Mouse (Mus musculus): ENCODE measurements around the gene Pde4dip.

Gene Pde4dip

DNA sequence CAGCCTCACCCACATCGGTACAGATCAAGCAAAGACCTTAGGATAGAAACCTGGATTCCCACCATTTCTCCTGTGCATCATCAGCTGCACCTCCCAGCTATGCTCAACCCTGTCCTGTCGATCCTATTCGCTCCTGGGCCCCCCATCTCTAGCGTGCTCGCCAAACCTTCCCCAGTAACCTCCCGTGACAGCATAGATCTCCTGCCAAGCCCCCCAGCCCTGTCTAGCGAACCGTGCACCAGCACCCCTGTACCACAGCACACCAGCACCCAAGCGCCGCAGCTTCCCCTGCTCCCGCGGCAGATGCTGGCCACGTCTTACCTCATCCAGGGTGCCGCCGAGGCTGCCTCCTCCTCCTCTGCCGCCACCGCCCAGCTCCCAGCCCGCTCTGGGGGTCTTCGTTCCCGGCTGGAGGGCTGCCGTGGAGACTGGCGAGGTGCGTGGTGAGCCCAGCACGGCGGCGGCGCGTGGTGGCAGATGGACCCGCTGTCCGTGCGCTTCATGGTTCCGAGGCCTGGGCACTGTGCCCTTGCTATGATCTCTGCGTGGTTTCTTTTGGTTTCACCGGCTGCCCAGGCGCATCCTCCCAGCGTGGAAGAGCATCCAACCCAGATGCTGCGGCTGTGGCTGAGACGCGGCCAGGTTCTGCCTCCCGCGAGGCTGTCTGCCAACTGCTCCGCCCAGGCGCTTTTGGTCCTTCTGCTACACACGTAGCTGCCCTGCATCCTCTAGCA lies at the start of gene Pde4dip:
Gene Pde4dip, minus strand, starts transcription at position 540 of the 734 bp plus-strand sequence.
- DNase-seq (ENCODE audit: extremely low spot score, low spot score), result peak; percentile 45

DNA sequence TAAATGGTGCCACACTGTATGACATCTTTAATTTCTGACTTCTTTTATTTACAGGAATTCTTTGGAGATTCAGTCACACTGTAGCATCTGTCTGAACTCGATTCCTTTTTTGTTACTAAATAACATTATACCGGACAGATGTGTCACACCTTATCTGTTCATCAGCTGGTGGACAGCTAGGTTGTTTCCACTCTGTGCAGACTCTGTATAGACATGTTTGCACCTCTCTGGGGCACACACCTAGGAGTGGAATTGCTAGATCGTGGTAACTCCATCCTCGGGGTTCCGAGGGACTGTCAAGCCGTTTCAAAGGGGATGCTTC lies 49.4 kb upstream of the Pde4dip start:
- no peak for DNase-seq (ENCODE audit: extremely low spot score, low spot score)

DNA sequence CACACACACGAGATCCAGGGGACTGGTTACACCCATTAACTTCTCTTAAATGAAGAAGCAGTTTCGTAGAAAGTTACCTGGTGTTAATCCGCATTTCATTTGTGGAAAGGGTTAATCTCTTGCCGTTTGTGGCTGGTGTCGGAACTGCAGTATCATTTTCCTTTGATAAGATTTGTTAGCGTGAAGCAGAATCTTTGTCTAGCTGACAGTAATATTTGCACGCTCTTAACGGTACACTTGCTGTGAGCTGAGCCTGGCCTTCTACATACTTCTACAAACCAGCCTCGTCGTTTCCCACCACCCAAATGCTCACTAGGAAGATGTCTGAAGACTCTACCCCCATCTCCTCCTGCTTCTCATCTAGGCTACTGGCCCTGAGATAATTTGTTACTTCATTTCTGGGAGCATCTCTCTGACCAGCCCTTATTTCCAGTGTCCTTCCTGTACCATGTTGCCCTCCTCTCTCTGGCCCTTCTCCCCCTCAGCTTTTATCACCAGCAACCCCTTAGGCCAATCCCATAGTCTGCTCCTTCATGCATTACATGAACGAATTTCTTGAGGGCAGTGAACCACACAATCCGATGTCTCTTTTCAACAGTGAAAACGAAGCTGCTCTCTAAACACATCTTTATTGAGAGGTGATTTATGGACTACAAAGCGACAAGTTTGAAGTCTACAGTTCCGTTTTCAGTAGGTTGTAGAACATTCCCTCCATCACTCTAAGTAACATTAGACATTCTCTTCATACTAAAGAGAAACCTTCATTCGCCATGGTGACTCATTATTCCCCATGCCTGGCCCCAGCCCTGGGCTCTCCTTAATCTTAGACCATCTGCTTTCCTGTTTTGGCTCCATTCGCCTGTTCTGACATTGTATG lies 48.8 kb upstream of the Pde4dip start:
- no peak for DNase-seq (ENCODE audit: extremely low spot score, low spot score)

DNA sequence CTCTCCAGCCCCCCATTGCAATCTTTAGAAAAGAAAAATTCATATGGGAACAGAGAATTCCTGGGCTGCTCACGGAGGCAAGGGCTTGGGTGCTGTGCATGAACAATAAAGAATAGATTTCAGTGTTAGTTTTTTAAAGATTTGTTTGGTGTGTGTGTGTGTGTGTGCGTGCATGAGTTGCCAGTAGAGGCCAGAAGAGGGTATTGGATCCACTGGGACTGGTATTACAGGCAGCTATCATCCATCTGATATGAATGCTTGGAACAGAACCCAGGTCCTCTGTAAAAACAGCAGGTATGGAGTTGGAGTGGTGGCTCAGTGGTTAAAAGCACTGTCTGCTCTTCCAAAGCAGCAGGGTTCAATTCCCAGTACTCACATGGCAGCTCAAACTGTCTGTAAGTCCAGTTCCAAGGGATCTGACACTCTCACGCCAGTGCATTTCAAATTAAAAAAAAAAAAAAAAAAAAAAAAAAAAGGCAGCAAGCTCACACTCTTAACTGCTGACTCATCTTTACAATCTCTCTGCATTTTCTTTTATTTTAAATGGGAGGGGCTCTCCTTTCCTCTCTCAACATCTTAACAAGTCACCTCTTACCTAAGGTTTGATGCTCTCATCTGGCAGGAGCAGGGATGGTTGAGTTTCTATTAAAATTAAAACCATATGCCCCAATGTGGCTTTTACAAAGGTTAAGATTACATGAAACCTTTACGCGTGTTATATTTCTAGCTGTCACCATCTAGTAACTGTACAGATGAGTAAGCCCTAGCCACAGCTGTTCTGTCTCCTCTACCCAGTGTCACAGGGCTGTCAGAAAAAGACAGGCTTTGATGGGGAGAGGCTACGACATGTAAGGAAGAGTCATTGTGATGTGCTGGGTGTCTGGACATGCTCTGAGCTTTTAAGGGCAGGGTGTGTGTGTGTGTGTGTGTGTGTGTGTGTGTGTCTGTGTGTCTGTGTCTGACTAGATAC lies 46.1 kb upstream of the Pde4dip start:
- no peak for DNase-seq (ENCODE audit: extremely low spot score, low spot score)

DNA sequence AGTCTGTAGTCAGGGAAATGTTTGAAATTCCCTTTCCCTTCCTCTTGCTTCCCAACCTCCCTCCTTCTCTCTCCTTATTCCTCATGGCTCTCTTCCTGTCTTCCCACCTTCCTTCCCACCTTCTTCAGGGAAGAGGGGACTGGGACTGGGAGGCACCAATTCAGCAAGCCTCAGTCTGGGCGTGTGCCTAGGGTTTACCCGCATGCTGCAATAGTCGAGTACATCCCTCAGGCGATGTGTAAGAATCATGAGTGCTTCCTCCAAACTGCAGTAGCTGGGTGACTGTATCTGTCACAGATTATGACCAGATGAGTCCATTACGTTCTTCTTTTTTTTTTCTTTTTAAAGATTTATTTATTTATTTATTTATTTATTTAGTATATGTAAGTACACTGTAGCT lies 45.3 kb upstream of the Pde4dip start:
- no peak for DNase-seq (ENCODE audit: extremely low spot score, low spot score)

DNA sequence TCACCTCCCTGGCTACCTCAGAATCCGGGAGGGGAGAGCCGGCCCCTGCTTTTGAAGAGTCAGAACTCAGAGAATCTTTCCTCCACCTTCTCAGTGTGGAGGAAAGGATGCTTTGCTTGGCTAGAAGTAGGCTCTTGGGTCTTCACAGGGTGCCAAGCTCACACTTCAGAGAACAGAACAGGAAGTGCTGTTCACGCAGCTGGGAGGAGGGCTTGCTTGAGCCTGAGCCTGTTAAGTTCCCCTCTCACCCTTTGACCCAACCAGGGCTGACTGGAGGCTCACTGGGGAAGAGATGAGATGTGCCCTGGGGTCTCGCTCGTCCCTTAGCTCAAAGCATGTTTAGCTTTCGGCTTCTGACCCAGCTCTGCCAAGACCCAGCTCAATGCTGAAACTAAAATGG lies 44.7 kb upstream of the Pde4dip start:
- no peak for DNase-seq (ENCODE audit: extremely low spot score, low spot score)

DNA sequence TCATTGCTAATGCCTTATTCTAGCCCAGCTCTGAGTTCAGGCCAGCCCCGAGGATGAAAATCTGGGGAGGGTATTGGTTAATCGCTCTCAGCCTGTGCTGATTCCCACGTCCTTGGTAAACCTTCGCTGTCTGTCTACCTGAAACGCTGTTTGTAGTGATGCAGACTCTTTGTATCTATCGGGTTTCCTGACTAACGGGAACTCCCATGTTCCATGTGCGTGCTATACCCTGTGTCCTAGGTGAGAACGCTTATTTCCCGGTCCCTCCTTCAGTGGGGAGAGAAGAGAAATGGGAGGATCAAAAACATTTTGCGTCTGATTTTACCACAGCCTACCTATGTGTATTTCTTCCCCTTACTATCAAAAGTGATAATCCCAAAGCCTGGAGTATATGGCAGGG lies 44.3 kb upstream of the Pde4dip start:
- no peak for DNase-seq (ENCODE audit: extremely low spot score, low spot score)

DNA sequence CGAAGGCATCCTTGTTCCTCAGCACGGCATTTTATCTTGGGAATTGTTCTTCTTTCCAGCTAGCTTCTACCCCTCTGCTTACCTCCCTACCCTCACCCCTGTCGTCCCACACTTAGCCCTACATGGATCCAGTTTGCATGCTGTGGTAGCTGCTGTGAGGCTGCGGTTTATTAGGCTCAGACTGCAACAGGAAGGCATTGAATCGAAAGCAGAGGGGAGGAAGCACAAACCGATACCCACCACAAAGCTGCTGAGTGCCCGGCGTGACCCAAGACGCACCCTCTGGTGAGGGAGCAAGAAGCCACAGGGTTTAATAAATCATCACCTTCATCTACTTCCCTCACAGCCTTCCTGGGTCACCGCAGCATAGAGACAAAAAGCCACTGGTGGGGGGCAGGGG lies 43.6 kb upstream of the Pde4dip start:
- DNase-seq (ENCODE audit: extremely low spot score, low spot score), result no peak

DNA sequence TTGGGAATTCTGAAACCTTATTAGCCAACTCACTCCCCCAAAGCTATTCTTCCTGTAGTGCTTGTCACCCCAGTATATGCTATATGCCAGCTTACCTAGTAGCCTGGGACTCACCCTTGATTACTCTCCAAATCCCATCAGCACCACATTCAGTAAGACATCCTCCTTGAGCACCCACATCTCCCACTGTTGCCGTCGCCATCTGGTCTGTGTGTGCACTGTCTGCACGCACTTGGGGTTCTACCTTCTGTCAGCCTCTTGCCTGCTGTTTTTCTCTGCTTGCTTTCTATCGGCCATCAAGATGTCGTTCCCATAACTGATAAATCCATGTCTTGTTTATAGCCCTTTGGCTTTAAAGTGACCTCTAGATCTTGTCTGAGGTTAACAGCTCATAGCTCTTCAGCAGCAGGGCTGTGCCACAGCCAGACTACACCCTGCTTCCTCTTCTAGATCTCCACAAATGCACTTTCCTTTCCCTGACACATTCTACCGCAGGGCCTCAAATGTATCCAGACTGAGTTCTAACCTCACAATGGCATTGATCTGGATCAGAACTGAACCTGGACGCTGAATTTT lies 42.9 kb upstream of the Pde4dip start:
- DNase-seq (ENCODE audit: extremely low spot score, low spot score), result no peak

DNA sequence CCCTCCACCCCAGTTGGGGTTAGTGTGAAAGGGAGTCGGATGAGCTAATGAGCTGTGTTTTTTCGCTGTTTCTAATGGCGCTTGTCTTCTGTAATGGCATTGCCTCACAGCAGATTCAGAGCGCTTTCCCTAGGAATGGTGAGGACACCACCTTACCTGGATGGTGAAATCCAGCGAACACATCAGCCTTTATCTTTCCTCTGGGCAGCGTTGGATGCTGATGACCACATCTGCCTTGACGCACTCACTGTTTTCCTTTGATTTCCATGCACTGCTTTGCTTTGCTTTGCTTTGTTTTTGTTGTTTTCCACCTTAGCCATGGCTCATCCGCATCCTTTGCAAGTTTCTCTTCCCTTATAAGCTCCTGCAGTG lies 42.3 kb upstream of the Pde4dip start:
- DNase-seq (ENCODE audit: extremely low spot score, low spot score), result no peak

DNA sequence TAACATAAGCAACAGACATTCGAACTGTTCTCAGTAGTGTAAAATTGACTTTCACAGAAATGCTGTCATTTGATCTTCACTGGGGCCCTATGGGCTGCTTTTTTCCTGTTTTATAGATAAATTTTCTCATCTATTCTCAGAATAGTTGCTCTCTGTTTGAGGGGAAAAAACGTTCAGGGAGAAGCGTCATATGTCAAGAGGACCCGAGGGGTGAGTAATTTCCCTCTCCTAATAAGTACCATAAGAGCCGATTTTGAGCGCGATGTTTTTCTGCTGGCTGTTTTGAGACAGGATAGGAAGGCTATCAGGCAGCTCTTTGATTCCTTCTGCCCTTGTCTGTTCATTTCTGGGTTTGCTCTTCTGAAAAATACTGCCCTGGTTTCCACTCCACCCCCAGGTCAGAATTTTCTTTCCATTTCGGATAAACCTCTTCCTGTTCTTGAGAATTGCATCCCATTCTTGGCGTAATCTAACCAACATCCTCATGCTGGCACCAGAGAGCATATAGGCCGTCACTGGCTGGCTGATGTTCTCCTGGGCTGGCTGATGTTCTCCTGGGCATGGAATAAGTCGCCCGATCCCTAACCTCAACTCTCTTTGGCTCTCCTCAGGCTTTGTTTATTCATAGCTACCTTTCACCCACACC lies 41.8 kb upstream of the Pde4dip start:
- DNase-seq (ENCODE audit: extremely low spot score, low spot score), result no peak

DNA sequence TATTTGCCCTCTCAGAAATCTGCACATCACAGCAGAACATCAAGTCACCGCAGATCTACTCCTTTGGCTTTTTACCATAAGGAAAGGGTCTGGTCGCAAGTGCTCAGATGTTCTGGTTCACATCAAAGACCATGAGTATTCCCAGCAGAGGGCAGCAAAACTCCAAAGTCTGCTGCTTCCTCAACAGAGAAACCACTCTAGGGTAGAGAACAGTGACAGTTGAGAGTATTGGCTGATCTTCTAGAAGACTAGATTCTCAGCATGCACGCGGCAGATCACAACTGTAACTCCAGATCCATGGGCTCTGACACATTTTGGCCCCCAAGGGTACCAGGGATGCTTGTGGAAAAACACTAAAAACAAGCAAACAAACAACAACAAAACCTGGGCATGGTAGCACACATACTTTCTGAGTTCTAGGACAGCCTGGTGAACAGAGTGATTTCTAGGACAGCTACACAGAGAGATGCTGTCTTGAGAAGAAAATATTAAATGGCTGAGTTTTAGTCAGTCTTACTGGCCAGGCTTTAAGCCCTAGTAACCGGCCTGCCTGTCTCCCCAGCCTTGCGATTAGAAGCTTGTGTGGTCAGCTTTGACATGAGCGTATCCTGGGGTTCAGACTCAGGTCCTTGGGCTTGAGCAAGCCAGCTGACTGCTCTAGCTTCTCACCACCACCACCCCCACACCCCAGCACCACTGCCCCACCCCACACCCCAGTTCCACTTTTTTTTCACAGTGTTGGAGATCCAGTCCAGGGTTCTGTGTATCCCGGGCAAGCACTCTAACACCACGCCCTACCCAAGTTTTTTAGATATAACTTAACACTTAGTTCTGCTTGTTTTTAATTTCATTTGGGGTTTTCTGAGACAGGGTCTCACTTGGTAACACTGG lies 40.7 kb upstream of the Pde4dip start:
- DNase-seq (ENCODE audit: extremely low spot score, low spot score), result peak; percentile 79

DNA sequence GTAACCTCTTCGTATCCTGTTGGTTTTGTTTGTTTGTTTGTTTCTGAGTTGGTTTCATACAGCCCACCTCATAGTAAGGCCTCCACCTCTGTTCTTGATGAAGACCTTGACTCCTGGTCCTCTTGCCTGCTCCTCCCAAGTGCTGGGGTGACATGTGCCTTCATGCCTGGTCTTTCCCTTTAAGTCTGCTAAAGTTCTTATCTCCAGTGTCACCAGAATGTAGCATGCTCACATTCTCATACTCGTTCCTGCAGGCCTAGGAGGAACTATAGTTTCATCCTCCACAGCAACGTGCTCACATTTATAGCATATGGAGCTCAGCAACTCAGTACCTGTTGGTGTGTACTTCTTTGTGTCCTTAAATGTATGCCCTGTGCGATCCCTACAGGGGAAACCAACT lies 38.8 kb upstream of the Pde4dip start:
- DNase-seq (ENCODE audit: extremely low spot score, low spot score), result no peak

DNA sequence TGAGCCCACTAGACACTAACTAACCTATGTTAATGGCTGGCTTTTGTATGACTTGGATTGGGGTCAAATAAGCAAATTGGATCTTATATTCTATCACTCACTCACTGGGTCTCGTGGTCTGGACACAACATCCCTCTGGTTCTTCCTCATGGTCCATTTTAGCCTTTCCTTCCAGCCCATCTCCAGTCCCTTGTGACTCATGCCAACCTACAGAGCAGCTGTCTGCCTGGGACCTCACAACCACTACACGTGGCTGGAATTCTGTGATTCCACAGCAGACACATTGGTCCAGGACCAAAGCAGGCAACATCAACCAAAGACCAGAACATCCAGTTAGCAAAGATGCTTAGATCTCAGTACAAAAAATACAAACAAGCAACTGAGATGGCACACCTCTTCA lies 36.7 kb upstream of the Pde4dip start:
- DNase-seq (ENCODE audit: extremely low spot score, low spot score), result no peak

DNA sequence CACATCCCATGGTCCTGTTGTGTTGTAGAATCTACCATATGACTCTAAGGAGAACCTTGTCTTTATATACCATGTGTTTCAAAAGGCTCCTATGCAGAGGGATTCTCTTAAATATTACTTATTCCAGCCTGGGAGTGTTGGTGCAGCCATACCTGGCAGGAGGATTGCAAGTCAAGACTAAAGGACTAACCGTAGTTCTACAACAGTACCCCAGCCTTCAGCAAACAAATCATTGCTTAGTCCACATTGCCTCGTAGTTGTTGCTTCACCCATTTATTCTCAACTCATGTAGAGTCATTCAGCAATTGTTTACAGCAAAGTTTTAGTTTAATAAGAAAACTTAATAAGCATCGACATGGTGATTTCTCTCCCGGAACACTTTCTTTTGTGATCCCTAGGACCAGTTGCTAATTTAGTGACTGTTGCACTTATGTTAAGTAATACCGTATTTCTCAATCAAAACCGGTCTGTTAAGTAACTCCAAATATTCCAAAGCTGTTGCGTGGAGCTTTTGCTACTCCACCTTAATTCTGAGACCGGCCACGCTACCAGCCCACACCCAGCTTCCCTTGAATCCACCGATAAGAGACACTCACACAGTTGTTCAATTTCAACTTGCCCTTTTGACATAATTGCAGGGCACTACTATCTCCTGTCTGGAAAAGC lies 30.5 kb upstream of the Pde4dip start:
- DNase-seq (ENCODE audit: extremely low spot score, low spot score), result no peak

DNA sequence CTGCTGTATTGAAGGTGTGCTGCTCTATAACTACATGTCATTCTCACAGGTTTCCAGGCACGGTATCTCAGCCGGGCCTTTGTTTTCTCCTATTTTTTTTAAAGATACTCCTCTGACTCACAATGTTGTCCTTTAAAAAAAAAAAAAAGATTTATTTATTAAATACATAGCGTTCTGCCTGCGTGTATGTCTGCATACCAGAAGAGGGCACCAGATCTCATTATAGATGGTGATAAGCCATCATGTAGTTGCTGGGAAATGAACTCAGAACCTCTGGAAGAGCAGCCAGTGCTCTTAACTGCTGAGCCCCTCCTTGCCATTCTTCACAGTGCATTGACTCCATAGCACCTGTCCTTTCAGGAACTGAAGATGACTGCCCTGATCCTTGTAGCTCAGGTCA lies 26.6 kb upstream of the Pde4dip start:
- no peak for DNase-seq (ENCODE audit: extremely low spot score, low spot score)

DNA sequence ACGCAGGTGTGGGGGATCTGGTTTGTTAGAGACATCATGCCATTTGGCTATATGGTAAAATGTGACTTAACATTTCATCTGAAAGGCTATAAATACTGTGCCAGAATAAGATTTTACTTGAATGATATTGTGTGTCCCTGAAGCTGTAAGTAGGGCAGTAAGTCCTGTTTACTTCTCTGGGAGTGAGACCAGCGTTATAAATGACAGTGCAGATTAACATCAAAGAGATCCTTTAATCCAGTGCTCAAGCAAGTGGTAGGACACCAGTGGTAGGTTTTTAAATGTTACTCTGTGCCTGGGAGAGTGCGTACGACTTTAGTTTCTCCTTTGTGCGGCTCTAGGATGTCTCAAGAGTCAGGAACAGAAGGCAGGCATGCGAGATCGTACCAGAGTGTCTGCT lies 22.6 kb upstream of the Pde4dip start:
- DNase-seq (ENCODE audit: extremely low spot score, low spot score), result no peak

DNA sequence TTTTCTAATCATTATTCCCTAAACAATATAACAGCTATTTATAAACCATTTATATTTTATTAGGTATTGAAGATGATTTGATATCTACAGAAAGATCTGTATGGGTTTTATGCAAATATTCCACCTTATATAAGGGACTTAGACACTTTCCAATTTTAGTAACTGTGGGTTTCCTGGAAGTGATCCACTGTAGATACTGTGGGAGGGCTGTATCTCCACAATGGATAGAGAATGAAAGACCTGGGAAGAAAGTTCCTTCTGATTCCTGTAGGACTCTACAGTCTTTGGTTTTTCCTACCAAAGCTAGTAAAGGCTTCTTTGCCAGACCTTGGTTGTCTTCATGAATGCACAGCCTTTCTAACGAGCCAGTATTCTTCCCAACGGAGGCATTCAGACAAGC lies 21.2 kb upstream of the Pde4dip start:
- DNase-seq (ENCODE audit: extremely low spot score, low spot score), result no peak

DNA sequence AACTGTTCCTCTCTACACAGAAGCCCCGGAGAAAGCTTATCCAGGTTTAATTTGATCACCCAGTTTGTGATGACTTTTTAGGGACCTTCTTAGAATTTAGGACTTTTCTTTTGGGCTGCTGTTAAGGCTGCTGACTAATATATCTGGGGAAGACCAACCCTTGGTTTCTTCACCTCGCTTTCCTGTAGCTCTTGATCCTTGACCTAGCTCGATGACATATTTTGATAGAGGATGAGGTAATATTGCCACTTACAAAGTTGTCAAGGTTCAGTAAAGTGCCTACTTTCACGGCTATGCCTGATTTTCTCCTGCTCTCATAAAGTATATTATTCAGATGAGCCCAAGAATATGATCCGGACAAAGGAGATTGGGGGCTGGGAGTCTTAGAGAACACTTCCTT lies 13.1 kb upstream of the Pde4dip start:
- DNase-seq (ENCODE audit: extremely low spot score, low spot score), result no peak

Measured in neural tube, embryonic 10.5 days (tissue).